Mouse (Mus musculus) thymus, adult 2 months (tissue): Measurements from ENCODE around the gene Rptor.

Source experiments
- CTCF ChIP-seq: fragments of 200-500 bp; IDR thresholded peaks from 2 replicates; pipeline ENCODE4 v1.5.1; 2012; ENCODE audit warnings: mild to moderate bottlenecking, control low read depth, low read length, moderate library complexity, borderline replicate concordance; ENCODE audit not compliant: control insufficient read depth, poor library complexity, insufficient read depth; ENCODE audit errors: extremely low read depth
- POLR2A ChIP-seq: fragments of 200-500 bp; IDR thresholded peaks from 2 replicates; pipeline ENCODE4 v1.6.1; 2012; ENCODE audit warnings: mild to moderate bottlenecking, low read length, control low read depth, moderate library complexity; ENCODE audit not compliant: control insufficient read depth, poor library complexity, insufficient read depth; ENCODE audit errors: extremely low read depth

DNA sequence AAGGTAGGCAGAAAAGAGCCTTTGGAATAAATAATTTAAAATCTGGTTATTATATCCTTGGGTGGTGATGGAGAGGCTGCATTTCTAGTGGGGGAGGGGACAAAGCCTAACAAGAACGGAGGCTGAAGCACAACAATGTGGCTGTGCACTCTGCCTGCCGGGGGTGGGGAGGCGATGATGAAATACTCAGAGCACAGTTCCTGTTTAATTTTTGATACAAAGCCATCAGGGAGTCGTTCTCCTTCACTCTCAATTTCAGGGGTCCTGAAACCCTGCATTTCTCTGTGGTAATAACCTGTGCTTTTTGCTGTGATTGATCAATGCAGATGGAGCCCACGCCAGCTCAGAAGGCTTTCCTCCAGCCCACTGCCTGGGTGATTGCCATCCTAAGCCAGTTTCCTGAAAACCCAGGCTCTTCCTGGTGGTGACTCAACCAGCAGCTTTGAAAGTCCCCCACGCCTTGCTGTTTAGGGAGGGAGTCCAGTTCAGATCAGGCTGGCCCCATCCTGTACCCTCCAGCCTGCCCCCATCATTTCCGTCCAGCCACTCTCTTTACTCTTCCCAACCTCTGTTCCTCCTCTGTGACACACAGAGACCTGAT lies 204.8 kb downstream of the Rptor start:
- no peak for TF ChIP-seq CTCF
- no peak for TF ChIP-seq POLR2A
